Mouse (Mus musculus): ENCODE results near the gene Acot12.

GRCm38 (mm10) chr13:91758316-91759048 lies 17.2 kb downstream of the Acot12 start:
- TF ChIP-seq CTCF (IDR thresholded peaks at IDR 0.05; ENCODE audit: extremely low read depth, insufficient read depth, low read length) (no peak), POLR2A (IDR thresholded peaks at IDR 0.05; ENCODE audit: extremely low read depth, insufficient read depth, low read length) (no peak)
